Mouse (Mus musculus) lung, postnatal 0 days (tissue): Measurements from ENCODE around the gene Eif4g3.

Source experiments
- CTCF ChIP-seq: IDR thresholded peaks from 2 replicates; pipeline ENCODE4 v1.5.1; 2016; ENCODE audit warnings: antibody characterized with exemption, mild to moderate bottlenecking
- EP300 ChIP-seq: IDR thresholded peaks from 2 replicates; pipeline ENCODE4 v1.6.1; 2016; ENCODE audit warnings: antibody characterized with exemption, mild to moderate bottlenecking, control low read depth

GRCm38 (mm10) chr4:138187995-138188394 lies 195.2 kb downstream of the Eif4g3 start:
- TF ChIP-seq EP300 = no peak
- no peak for TF ChIP-seq CTCF
